Mouse (Mus musculus) frontal cortex, postnatal 36 days (tissue): ENCODE data around the gene Acvr2a.
A peak's percentile ranks its signal among the peaks of the same experiment; 100 is the strongest.

ENCODE experiments used
- DNase-seq, 2 experiments: peaks; one replicate each; pipeline ENCODE4 v3.0.0; 2022; ENCODE audit warnings: low spot score in 2 of 2

Acvr2a gene

DNA sequence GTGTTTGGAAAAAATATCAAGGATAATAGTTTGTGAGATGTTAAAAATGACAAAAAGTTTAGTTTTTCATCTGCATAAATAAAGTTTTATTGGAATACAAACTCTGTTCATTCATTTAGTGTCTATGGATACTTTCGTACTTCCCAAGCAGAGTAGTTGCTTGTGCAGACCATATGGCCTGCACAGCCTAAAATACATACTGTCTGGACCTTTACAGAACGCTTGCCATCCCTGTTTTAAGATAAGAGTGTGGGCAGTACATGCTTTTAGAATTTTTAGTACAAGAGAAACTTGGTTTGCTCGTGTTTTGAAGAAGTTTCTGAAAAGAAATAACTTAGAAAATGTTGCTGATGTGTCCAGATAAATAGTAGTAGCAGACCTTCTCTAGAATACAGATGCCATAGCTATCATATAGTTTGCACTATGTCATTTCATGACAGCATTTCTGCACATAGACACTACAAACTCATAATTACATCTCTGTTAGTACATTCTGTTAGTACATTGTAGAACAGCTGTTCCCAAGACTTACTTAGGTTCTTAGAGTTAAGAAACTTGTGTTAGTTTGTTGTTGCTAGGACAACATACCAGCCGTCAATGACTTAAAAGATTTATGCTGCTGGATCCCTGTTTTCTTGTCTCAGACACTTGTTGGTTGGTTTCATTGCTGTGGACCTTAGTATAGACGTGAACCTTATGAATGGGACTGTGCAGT lies 54.4 kb downstream of the Acvr2a start:
- peak in 1 of 2 experiments; percentile 22 for DNase-seq

GRCm38 (mm10) chr2:48885945-48886344 lies 72.0 kb downstream of the Acvr2a start:
- peak; percentile 52 to 86 for DNase-seq

DNA sequence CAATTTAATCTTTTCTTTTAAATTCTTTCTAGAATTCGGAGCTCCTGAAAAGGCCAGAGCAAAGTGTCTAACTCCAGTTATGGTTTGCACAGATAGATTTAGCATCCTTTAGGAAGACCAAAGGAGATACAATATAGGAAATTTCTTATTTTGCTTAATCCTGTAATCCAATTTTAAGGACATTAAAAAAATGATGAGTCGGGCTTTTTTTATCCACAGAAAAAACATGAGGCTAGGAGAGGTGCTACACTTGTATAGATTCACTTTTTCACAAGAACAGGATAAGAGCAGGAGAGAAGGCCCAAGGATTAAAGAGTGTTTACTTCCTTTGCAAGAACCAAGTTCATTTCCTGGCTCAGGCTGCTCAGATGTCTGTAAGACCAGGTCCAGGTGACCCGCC lies 81.3 kb downstream of the Acvr2a start:
- DNase-seq, result no peak

DNA sequence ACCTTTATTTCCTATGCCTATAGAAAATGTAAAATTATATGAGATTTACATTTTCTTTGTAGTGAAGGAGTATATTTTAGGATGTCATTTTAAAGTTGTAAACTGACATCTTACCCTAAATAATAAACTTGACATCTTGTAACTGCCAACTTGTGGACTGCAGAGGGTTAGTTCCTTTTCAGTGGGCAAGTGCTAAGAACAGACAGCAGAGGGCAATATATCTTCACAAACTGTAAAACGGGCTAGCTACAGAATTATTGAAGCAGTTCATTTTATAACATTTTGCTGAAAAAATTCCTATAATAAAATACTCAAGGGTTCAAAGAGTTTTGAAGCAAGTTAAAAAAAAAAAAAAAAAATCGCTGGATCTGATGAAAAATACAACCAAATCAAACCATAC lies 95.0 kb downstream of the Acvr2a start:
- DNase-seq, result no peak

DNA sequence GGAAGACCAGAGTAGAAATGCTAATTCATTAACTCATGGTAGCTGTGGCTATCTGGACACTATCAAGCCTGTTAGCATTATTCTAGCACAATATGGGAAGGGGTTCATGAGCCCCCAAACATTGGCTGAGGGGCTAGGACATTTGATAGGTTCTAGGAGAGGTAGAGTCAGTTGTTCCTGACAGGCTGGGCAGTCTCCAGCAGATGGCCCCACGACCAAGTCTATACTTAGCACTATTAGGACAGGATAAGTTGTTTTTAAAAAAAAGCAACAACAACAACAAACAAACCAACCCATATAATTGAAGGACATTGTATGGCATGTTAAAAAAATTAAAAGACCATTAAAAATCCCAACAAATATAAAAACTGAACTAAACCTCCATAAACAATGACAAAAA lies 100.3 kb downstream of the Acvr2a start:
- DNase-seq, result no peak

GRCm38 (mm10) chr2:48915832-48916231 lies 101.9 kb downstream of the Acvr2a start:
- no peak for DNase-seq

DNA sequence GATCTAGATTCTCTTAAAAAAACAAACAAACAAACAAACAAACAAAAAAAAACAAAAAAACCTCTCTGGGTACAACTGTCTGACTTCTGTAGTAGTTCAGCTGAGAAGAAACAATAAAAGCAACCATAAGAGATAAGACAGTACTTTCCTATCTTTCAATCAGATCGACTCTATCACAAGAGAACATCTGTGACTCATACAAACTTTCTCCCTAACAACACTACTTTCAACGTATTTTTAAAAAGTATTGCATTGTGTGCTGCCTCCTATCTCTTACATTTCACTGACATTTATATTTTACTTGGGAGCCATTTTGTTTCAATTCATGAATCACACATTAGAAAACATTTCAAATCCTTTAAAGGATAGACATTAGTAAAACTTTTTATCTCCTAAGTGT lies 121.1 kb downstream of the Acvr2a start:
- DNase-seq, result no peak

DNA sequence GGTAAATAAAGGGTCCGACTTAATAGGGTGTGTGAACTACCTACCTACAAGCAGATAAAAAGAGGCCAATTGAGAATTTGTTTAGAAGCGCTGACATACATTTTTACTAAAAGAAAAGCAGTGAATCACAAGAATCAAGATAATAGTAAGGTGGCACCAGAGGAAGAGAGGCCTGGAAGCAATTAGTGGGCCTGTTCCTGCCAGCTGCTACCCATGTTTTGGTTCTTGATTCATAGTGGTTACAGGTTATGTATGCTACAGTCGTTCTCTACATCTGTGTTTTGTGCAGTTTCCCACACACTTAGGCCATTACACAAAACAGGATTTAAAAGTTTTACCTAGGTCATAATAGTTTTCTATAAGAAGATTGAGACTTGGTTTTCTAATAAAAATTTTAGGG lies 133.9 kb downstream of the Acvr2a start:
- no peak for DNase-seq

DNA sequence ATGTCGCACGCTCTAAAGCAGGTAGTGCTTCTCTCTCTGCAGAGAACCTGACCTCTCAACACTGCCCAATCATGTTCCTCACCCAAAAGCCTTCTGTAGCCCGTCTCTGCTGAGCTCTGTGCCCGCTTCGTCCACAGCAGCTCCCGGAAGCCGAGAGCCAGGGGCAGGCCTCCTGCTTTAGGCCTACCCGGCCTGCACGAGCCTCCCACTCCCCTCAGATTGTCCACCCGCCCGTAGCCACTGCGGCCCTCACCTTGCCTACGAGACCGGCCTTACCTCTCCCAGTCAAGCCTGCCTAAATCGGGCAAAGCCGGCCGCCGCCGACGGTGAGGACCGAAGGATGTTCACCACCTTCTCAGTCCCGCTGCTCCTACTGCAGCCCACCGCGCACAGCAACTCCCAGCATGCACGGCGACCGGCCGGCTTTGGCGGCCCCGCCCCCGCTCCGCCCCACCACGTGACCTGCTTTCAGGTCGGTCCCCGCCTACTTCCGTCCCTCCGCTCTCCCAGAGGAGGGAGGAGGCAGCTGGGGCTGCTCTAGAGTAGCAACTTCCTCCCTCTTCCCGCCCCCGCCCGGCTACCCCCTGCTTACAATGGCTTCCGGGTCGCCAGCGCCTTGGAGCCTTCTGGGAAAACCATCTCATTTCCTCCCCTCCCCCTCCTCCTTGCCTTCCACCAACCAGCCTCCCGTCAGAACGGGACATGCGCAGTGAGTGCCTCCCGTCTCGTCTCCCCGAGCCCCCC lies 135.1 kb downstream of the Acvr2a start, which contains the start of gene Mbd5:
Gene Mbd5, plus strand, starts transcription at position 668 of the 744 bp plus-strand sequence.
- peak; percentile 98 for DNase-seq

DNA sequence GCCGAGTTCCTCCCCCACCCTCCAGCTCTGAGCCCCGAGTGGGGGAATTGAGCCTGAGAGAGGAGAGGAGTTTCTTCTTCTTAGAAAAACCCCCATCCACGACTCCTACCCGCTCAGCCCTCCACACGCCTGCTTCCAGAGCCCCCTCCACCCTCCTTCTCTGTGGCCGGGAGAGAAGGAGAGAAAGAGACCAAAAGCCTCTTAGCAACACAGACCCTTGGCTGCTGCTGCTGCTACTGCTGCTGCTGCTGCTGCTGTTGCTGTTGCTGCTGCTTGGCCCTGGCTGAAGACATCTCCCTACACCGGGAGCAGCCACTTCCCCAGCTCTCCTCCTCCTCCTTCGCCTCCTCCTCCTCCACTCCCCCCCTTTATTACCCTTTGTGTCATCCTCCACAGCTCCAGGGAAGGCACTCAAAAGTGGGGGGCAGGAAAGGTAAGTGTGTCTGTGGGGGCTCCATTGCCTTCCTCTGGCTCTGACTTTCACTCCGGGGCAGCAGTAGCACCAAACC lies 135.9 kb downstream of the Acvr2a start:
- DNase-seq, result peak; percentile 35 to 55

DNA sequence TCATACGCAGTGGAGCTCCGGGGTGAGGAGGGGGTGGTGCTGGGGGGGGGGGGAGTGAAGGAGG lies 136.2 kb downstream of the Acvr2a start, which contains the start of gene Orc4:
Gene Orc4, minus strand, starts transcription at position 26 of the 64 bp plus-strand sequence.
- DNase-seq, result no peak

GRCm38 (mm10) chr2:48950316-48950880 lies 136.5 kb downstream of the Acvr2a start:
- DNase-seq, result no peak
